Mouse (Mus musculus) hindbrain, embryonic 13.5 days (tissue): ENCODE measurements around the gene Zfp697. TPM values are rescaled to one million over a fixed set of nuclear protein-coding genes. Genes with fewer than 3 reads are reported as not detected.
A peak's percentile ranks its signal among the peaks of the same experiment; 100 is the strongest.
"Not testable (repeated sequence)": the region's sequence is repeated elsewhere in the genome, so short reads cannot be mapped to it uniquely, and the experiment has no call there.

Experiments used
- ATAC-seq: fragments of 200-750 bp; cut with Nextera tagmentation; 2 replicates; pipeline ENCODE4 v1.8.0; 2017; ENCODE audit warnings: moderate TSS enrichment; ENCODE audit not compliant: low FRiP score
- H3K27ac ChIP-seq: fragments of 300-500 bp; sonication (generic); 2 replicates; pipeline ENCODE4 v1.5.1; 2015; ENCODE audit warnings: inconsistent platforms, mild to moderate bottlenecking, moderate library complexity
- H3K27me3 ChIP-seq: fragments of 300-500 bp; sonication (generic); 2 replicates; pipeline ENCODE4 v1.6.1; 2015; ENCODE audit warnings: mild to moderate bottlenecking, inconsistent platforms
- H3K36me3 ChIP-seq: fragments of 300-500 bp; sonication (generic); 2 replicates; pipeline ENCODE4 v1.6.1; 2015; ENCODE audit warnings: mild to moderate bottlenecking, inconsistent platforms
- H3K4me1 ChIP-seq: fragments of 300-500 bp; sonication (generic); replicated peaks from 2 replicates; pipeline ENCODE4 v1.6.1; 2015; ENCODE audit warnings: inconsistent platforms
- H3K4me2 ChIP-seq: fragments of 300-500 bp; sonication (generic); 2 replicates; pipeline ENCODE4 v1.6.1; 2015; ENCODE audit warnings: inconsistent platforms, mild to moderate bottlenecking, moderate library complexity
- H3K4me3 ChIP-seq: fragments of 300-500 bp; sonication (generic); 2 replicates; pipeline ENCODE4 v1.5.1; 2015; ENCODE audit warnings: mild to moderate bottlenecking, inconsistent platforms
- H3K9ac ChIP-seq: fragments of 300-500 bp; sonication (generic); 2 replicates; pipeline ENCODE4 v1.6.1; 2015; ENCODE audit warnings: mild to moderate bottlenecking, inconsistent platforms
- H3K9me3 ChIP-seq: fragments of 300-500 bp; sonication (generic); 2 replicates; pipeline ENCODE4 v1.6.1; 2016; ENCODE audit warnings: inconsistent platforms
- WGBS: fragments of 180-500 bp; shearing (Covaris S2); methylation state at CpG from one replicate; pipeline ENCODE4 v1.1.7; 2015; 5-methylcytosine and 5-hydroxymethylcytosine counted together
- polyA plus RNA-seq: library from polyadenylated mRNA; unstranded; fragments of >200 nt; fragmentation: Nextera tagmentation; extraction: Ambion mirVana; gene quantifications from 2 replicates; pipeline ENCODE4 v1.2.1, GENCODE M21; 2015

The Zfp697 gene
- polyA plus RNA-seq, 1 experiment from 2014 or later, result 16.6 TPM

- ATAC-seq, H3K9ac ChIP-seq, H3K27me3 ChIP-seq, H3K4me3 ChIP-seq, H3K9me3 ChIP-seq, H3K4me1 ChIP-seq, H3K27ac ChIP-seq, H3K36me3 ChIP-seq, H3K4me2 ChIP-seq: not testable (repeated sequence)
Measured at GRCm38 (mm10) chr3:98494184-98494583, 111.9 kb downstream of the Zfp697 start.

GRCm38 (mm10) chr3:98495055-98495454 lies 112.8 kb downstream of the Zfp697 start:
- H3K36me3 ChIP-seq, H3K9me3 ChIP-seq, ATAC-seq, H3K27ac ChIP-seq, H3K27me3 ChIP-seq, H3K4me2 ChIP-seq, H3K9ac ChIP-seq, H3K4me1 ChIP-seq, H3K4me3 ChIP-seq: not testable (repeated sequence)

GRCm38 (mm10) chr3:98496762-98497161 lies 114.5 kb downstream of the Zfp697 start:
- WGBS, result no CpG with 5 or more reads among the region's 2 CpGs
- peak; percentile 43; the same call in 1 of the 2 replicates for ATAC-seq
- H3K9ac ChIP-seq, H3K4me1 ChIP-seq, H3K4me2 ChIP-seq, H3K27ac ChIP-seq, H3K27me3 ChIP-seq, H3K9me3 ChIP-seq, H3K4me3 ChIP-seq, H3K36me3 ChIP-seq: not testable (repeated sequence)

- H3K4me2 ChIP-seq, H3K4me3 ChIP-seq, H3K9me3 ChIP-seq, H3K27ac ChIP-seq, H3K4me1 ChIP-seq, H3K9ac ChIP-seq, ATAC-seq, H3K36me3 ChIP-seq, H3K27me3 ChIP-seq: not testable (repeated sequence)
Measured at GRCm38 (mm10) chr3:98497401-98497800, 115.1 kb downstream of the Zfp697 start.

GRCm38 (mm10) chr3:98507229-98507628 lies 125.0 kb downstream of the Zfp697 start:
- H3K36me3 ChIP-seq, H3K4me2 ChIP-seq, H3K9ac ChIP-seq, H3K27ac ChIP-seq, ATAC-seq, H3K9me3 ChIP-seq, H3K4me3 ChIP-seq, H3K4me1 ChIP-seq, H3K27me3 ChIP-seq: not testable (repeated sequence)
- WGBS, result no CpG with 5 or more reads among the region's 5 CpGs

GRCm38 (mm10) chr3:98510414-98510813 lies 128.2 kb downstream of the Zfp697 start, which contains the start of gene Hsd3b4:
Gene Hsd3b4, minus strand, starts transcription at chr3:98510514.
- not testable (repeated sequence) for H3K4me1 ChIP-seq, ATAC-seq, H3K9ac ChIP-seq, H3K4me2 ChIP-seq, H3K9me3 ChIP-seq, H3K27ac ChIP-seq, H3K4me3 ChIP-seq, H3K36me3 ChIP-seq, H3K27me3 ChIP-seq
- WGBS, result no CpG with 5 or more reads among the region's 1 CpGs

GRCm38 (mm10) chr3:98522779-98523178 lies 140.5 kb downstream of the Zfp697 start:
- WGBS, result 50% methylated on average over 1 of the region's 2 CpGs
- H3K9ac ChIP-seq, H3K4me2 ChIP-seq, ATAC-seq, H3K4me1 ChIP-seq, H3K9me3 ChIP-seq, H3K4me3 ChIP-seq, H3K27me3 ChIP-seq, H3K36me3 ChIP-seq, H3K27ac ChIP-seq: not testable (repeated sequence)

- not testable (repeated sequence) for ATAC-seq, H3K27ac ChIP-seq, H3K36me3 ChIP-seq, H3K4me2 ChIP-seq, H3K27me3 ChIP-seq, H3K9me3 ChIP-seq, H3K9ac ChIP-seq, H3K4me3 ChIP-seq, H3K4me1 ChIP-seq
- WGBS, result no CpG with 5 or more reads among the region's 1 CpGs
Measured at GRCm38 (mm10) chr3:98524552-98524951, 142.3 kb downstream of the Zfp697 start.

- not testable (repeated sequence) for H3K9me3 ChIP-seq, H3K4me2 ChIP-seq, H3K9ac ChIP-seq, H3K27me3 ChIP-seq, H3K36me3 ChIP-seq, H3K4me3 ChIP-seq, H3K4me1 ChIP-seq, H3K27ac ChIP-seq, ATAC-seq
Measured at GRCm38 (mm10) chr3:98524978-98525377, 142.7 kb downstream of the Zfp697 start.

GRCm38 (mm10) chr3:98547641-98548040 lies 165.4 kb downstream of the Zfp697 start:
- not testable (repeated sequence) for H3K4me3 ChIP-seq, H3K36me3 ChIP-seq, H3K27me3 ChIP-seq, H3K9ac ChIP-seq, H3K27ac ChIP-seq, H3K9me3 ChIP-seq, H3K4me2 ChIP-seq, H3K4me1 ChIP-seq, ATAC-seq

- H3K4me1 ChIP-seq, ATAC-seq, H3K27ac ChIP-seq, H3K4me3 ChIP-seq, H3K36me3 ChIP-seq, H3K9me3 ChIP-seq, H3K27me3 ChIP-seq, H3K4me2 ChIP-seq, H3K9ac ChIP-seq: not testable (repeated sequence)
- 100% methylated on average over 1 of the region's 1 CpGs for WGBS
Measured at GRCm38 (mm10) chr3:98548495-98548894, 166.2 kb downstream of the Zfp697 start.

GRCm38 (mm10) chr3:98550215-98550614 lies 168.0 kb downstream of the Zfp697 start:
- WGBS, result no CpG with 5 or more reads among the region's 2 CpGs
- H3K27ac ChIP-seq, H3K9me3 ChIP-seq, H3K36me3 ChIP-seq, H3K9ac ChIP-seq, H3K4me3 ChIP-seq, H3K4me1 ChIP-seq, H3K4me2 ChIP-seq, H3K27me3 ChIP-seq: not testable (repeated sequence)
- 0 out of 2 replicates have a peak, but pooled peaks have one; percentile 54 for ATAC-seq

GRCm38 (mm10) chr3:98550832-98551231 lies 168.6 kb downstream of the Zfp697 start:
- not testable (repeated sequence) for H3K27me3 ChIP-seq, ATAC-seq, H3K9ac ChIP-seq, H3K4me3 ChIP-seq, H3K4me1 ChIP-seq, H3K9me3 ChIP-seq, H3K36me3 ChIP-seq, H3K27ac ChIP-seq, H3K4me2 ChIP-seq
- no CpG with 5 or more reads among the region's 1 CpGs for WGBS

GRCm38 (mm10) chr3:98560711-98561110 lies 178.4 kb downstream of the Zfp697 start:
- H3K9ac ChIP-seq, H3K27me3 ChIP-seq, H3K36me3 ChIP-seq, H3K4me1 ChIP-seq, ATAC-seq, H3K27ac ChIP-seq, H3K4me3 ChIP-seq, H3K4me2 ChIP-seq, H3K9me3 ChIP-seq: not testable (repeated sequence)
- no CpG with 5 or more reads among the region's 5 CpGs for WGBS
